Mouse (Mus musculus): Measurements from ENCODE around the gene Dtx2.

Dtx2 gene

GRCm38 (mm10) chr5:136069411-136069810 is 74.8 kb downstream of the Dtx2 start:
- DNase-seq: no peak

GRCm38 (mm10) chr5:136073051-136073450 is 78.5 kb downstream of the Dtx2 start:
- DNase-seq: no peak

GRCm38 (mm10) chr5:136073526-136073925 is 78.9 kb downstream of the Dtx2 start:
- DNase-seq: no peak

GRCm38 (mm10) chr5:136075076-136075475 is 80.5 kb downstream of the Dtx2 start:
- no peak for DNase-seq

- DNase-seq: no peak
These were observed 81.7 kb downstream of the Dtx2 start for GRCm38 (mm10) chr5:136076284-136076683.

GRCm38 (mm10) chr5:136077001-136077550 is 82.5 kb downstream of the Dtx2 start:
- peak; percentile 96 for DNase-seq

- no peak for DNase-seq
These were observed 83.5 kb downstream of the Dtx2 start for GRCm38 (mm10) chr5:136078136-136078535.

GRCm38 (mm10) chr5:136082345-136082744 is 87.7 kb downstream of the Dtx2 start:
- DNase-seq: no peak
